Mouse (Mus musculus) cerebellum, postnatal 4 days (tissue): Measurements from ENCODE around the gene Olfr95.
"Not testable (repeated sequence)": the region's sequence is repeated elsewhere in the genome, so short reads cannot be mapped to it uniquely, and the experiment has no call there.

Source experiments
- DNase-seq, 2 experiments: peaks; one replicate each; pipeline ENCODE4 v3.0.0; 2022; ENCODE audit warnings: low spot score in 2 of 2, mixed read lengths in 1 of 2

The Olfr95 gene

GRCm38 (mm10) chr17:37213018-37213417, at the start of gene Olfr95:
Olfr95 (minus strand) TSS chr17:37213118.
- DNase-seq = no peak

GRCm38 (mm10) chr17:37250544-37250943, 37.6 kb upstream of the Olfr95 start:
- DNase-seq = no peak

- no peak for DNase-seq
Observed at GRCm38 (mm10) chr17:37249460-37249859, 36.5 kb upstream of the Olfr95 start.

GRCm38 (mm10) chr17:37246715-37247114, 33.8 kb upstream of the Olfr95 start:
- peak in 1 of 2 experiments; percentile 14 for DNase-seq

- DNase-seq = no peak
Observed at GRCm38 (mm10) chr17:37242198-37242597, 29.3 kb upstream of the Olfr95 start.

- not testable (repeated sequence) for DNase-seq
Observed at GRCm38 (mm10) chr17:37237230-37237629, 24.3 kb upstream of the Olfr95 start, which contains the start of gene Olfr97. Olfr97 (minus strand) TSS chr17:37237330.

GRCm38 (mm10) chr17:37221879-37222278, 9.0 kb upstream of the Olfr95 start:
- no peak for DNase-seq

- DNase-seq = no peak
Observed at GRCm38 (mm10) chr17:37219846-37220245, 6.9 kb upstream of the Olfr95 start, which contains the start of gene Olfr96. Olfr96 (plus strand) TSS chr17:37220146.

GRCm38 (mm10) chr17:37218486-37218885, 5.6 kb upstream of the Olfr95 start:
- no peak for DNase-seq

GRCm38 (mm10) chr17:37210884-37211768, 1.8 kb downstream of the Olfr95 start:
- DNase-seq = peak in 1 of 2 experiments; percentile 25

GRCm38 (mm10) chr17:37203917-37204236, 9.0 kb downstream of the Olfr95 start:
- DNase-seq = no peak

- peak; percentile 64 to 80 for DNase-seq
Observed at GRCm38 (mm10) chr17:37203206-37203916, 9.6 kb downstream of the Olfr95 start.

GRCm38 (mm10) chr17:37200894-37201293, 12.0 kb downstream of the Olfr95 start, which contains the start of gene Olfr94:
Olfr94 (minus strand) TSS chr17:37200994.
- no peak for DNase-seq

- DNase-seq = peak; percentile 29 to 32
Observed at GRCm38 (mm10) chr17:37196845-37197724, 15.8 kb downstream of the Olfr95 start.

GRCm38 (mm10) chr17:37194782-37195181, 18.1 kb downstream of the Olfr95 start:
- DNase-seq = no peak

- no peak for DNase-seq
Observed at GRCm38 (mm10) chr17:37193656-37194055, 19.3 kb downstream of the Olfr95 start, which contains the start of gene Ubd. Ubd (plus strand) TSS chr17:37193892.

GRCm38 (mm10) chr17:37193032-37193431, 19.9 kb downstream of the Olfr95 start:
- DNase-seq = no peak

GRCm38 (mm10) chr17:37190711-37191110, 22.2 kb downstream of the Olfr95 start:
- peak in 1 of 2 experiments; percentile 51 for DNase-seq

- no peak for DNase-seq
Observed at GRCm38 (mm10) chr17:37185474-37185873, 27.4 kb downstream of the Olfr95 start.

GRCm38 (mm10) chr17:37161394-37161793, 51.5 kb downstream of the Olfr95 start, which contains the start of gene Olfr93:
Olfr93 (minus strand) TSS chr17:37161494.
- no peak for DNase-seq
